Mouse (Mus musculus) NIH3T3 (cell line): ENCODE data around the gene Tmem129.

Experiments used
- DNase-seq: peaks from one replicate; pipeline ENCODE4 v3.0.0-alpha.2; 2012; ENCODE audit warnings: low read depth

Tmem129 gene

GRCm38 (mm10) chr5:33687142-33687541, 28.9 kb upstream of the Tmem129 start:
- no peak for DNase-seq

DNA sequence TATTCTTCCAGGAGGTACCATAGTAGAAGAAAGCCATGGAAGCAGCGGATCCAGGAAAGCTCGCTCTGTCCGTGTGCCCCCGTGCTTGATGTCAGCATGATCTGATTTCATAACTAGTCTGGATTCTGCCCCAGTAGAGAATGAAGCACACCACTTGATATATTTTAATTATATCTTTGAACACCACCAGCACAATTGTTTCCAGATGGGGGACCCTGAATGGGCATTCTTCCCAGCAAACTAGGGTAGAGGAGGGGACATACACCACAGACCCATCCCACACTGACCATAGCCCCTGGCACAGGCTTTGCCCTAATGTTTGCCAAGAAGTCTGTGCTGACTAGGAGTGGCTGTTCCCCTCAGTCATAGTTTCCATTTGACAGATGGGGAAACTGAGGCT, 26.7 kb upstream of the Tmem129 start:
- peak; percentile 27 for DNase-seq

DNA sequence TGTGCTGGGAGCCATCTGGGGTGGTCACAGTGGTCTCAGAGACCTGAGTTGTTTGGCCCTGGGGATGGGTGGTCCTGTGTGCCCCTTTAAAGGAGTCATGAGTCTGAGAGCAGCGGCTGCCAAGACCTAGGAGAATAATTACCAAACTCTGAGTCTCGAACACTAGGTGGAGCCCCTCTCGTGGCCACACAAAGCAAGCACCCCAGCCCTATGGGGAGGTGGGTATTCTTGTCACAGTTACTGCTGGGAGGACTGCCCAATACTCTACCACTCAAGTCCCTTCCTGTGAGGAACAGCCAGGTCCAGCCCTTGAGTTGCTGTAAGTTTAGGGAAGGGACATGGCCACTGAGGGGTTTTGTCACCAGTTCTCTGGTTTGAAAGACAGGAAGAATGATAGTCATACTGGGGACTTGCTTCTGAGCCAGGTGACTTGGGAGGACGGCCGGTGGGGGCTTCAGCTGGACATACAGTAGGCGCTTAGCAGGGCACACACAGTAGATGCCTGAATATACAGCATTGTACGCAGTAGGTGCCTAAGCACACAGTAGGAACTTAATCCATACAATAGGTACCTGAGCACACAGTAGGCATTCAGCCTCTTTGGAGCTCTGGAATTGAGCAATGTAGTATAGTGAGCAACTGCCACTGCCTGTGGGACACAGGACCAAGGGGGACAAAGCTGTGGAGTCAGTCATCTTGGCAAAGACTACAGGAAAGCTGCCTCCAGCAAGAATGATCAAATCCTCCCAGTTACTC, 25.9 kb upstream of the Tmem129 start:
- DNase-seq = peak; percentile 56

GRCm38 (mm10) chr5:33682963-33683362, 24.7 kb upstream of the Tmem129 start:
- DNase-seq = no peak

DNA sequence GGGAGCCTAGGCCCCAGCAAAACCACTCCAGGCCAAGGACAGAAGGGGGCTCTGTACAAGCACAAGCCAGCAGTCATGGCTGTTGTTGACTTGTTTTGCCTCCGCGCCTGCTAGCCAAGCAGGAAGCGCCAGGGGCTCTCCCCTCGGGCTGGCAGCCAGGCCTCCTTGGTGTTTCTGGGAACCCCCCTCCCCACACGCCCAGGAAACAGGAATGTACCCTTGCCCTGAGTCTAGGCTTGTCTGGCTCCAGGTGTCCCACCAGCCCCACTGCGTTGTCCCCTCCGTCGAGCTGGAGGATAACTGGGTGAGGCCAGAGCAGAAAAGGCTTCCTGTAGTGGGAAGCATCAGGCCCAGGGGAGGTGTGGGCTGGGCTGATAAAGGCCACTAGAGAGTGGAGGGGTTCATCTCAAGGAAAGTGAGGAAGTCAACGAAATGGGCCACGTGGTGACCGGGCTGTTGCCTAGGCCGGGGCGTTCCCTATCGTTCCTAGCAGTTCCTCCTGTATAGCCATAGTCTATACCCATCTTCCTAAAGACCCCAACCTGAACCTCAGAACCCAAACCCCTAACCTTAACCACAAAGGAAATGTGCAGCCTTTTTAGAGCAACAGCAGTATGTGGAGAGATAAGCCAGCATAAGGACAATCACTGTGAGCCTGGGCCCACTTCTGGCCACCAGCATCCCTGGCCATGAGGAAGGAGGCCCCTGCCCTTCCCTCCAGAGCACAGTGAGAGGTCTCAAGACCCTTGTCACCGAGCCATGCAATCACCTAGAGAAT, 23.6 kb upstream of the Tmem129 start:
- DNase-seq = no peak

GRCm38 (mm10) chr5:33681044-33681443, 22.8 kb upstream of the Tmem129 start:
- DNase-seq = no peak

DNA sequence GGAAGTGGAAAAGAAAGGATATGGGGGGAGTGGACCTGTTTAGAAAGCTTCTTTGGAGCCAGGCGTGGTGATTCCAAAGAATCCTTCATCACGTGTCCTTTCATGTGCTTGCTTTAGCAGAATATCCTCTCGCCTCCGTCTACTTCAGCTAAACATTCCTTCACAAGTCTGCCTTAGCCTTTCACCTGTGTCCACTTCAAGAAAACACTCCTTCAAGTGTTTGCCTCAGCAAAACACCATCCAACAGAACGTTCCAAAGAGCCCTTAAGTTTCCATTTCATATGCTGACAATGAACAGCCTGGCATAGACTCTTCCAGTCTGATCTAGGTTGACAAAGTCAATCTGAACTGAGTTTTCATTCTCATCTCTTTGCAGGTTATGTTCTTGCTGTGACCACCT, 20.0 kb upstream of the Tmem129 start:
- no peak for DNase-seq

GRCm38 (mm10) chr5:33675964-33676363, 17.7 kb upstream of the Tmem129 start:
- DNase-seq = peak; percentile 69

DNA sequence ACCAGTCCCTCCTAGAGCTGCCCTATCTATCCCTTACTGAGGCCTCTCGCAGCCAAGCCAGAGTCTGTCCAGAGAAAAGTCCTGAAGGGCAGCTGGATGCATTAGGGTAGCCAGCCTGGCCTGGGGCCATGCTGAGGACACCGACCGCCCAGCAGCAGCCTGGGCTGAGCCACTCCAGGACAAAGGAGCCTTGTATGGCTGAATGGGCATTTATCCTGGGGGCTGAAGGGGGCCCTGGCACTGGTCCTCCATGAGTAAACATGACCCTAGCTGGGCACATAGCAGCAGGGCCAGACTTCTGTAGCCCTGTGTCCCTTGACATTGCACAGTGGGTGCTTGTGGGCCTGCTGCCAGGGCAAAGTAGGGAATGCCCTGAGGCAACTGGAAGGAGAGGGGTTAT, 16.2 kb upstream of the Tmem129 start:
- DNase-seq = peak; percentile 24

DNA sequence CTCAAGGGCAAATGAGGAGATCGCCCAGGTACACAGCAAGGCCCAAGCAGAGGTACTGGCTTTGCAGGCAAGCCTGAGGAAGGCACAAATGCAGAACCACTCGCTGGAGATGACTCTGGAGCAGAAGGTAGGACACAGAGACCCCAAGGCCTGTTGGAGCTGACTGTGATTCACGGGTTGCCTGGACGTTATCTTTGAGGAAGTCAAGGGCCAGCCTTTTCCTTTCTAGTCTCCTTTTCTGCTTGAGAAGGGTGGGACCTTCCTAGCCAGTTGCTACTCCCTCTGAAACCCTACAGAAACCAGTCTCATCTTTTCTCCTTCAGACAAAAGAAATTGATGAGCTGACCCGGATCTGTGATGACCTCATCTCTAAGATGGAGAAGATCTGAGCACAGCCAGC, 13.4 kb upstream of the Tmem129 start:
- DNase-seq = no peak

GRCm38 (mm10) chr5:33668223-33668622, 10.0 kb upstream of the Tmem129 start:
- peak; percentile 74 for DNase-seq

GRCm38 (mm10) chr5:33658664-33659050, 441 bp upstream of the Tmem129 start:
- DNase-seq = no peak

DNA sequence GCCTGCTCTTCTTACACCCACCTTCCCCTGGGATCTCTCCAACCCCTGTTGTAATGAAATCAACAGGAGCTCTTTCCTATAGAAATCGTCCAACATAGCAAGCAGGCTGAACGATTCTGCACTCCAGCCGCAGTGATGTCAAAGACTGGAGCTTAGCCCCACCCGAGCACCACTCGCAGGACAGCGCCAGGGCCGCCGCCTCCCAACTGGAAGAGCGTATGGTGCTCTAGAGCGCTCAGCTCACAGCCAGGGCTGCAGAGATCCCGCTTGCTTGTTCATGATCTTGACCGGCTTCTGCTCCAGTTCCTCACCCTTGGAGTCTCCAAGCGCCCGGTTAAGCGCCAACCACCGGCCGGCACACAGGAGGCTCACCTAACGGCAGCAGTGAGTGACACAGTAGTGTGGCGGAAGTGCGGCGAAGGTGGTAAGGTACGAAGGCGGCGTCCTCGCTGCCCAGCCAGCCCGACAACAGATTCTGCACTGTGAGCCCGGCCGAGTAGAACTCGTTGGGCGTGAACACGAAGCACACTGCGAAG, 897 bp downstream of the Tmem129 start:
- peak; percentile 73 for DNase-seq

GRCm38 (mm10) chr5:33656739-33657138, 1.5 kb downstream of the Tmem129 start:
- DNase-seq = no peak

DNA sequence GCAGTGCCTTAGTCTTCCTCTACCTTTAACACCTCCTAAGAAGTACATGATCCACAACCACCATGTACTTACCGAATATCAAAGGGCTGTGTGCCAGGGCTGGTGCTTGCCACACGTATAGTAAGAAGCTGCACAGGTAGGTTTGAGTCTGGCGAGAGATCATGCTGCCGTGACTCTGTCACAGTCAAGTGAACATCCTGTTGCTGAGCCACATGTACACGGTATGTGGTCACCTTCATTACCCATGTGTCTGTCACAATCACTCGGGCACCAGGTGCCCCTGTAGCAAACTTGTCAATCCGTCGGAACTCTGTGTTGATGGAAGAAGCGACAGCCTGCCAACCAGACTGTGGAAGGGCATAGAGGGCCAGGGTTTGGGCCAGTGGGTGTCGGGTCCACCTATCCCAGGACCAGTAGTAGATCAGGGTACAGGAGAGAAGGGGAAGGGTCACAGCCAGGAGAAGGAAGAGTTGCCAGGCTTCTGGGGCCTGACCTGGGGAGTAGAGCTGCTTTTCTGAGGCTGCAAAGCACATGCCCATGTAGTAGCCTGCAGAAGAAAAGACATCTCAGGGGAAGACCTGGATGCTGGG, 2.9 kb downstream of the Tmem129 start:
- no peak for DNase-seq

DNA sequence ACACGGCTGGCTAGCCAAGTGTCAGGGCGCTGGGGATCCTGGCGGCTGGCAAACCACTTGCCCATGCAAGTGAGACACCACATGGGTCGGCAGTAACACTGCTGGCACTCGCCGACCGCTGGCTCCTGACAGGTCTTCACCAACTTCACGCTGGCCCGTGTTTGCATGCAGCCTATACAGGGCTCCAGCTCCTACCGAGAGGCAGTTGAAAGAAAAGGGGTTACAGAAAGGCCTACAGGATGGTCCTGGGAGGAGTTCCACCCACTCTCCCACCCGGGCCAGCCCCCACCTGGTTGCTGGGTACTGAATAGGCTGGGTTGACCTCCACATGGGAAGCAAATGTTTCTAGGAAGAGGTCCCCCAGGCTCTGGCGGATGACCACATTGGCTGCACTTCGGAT, 3.8 kb downstream of the Tmem129 start:
- no peak for DNase-seq

DNA sequence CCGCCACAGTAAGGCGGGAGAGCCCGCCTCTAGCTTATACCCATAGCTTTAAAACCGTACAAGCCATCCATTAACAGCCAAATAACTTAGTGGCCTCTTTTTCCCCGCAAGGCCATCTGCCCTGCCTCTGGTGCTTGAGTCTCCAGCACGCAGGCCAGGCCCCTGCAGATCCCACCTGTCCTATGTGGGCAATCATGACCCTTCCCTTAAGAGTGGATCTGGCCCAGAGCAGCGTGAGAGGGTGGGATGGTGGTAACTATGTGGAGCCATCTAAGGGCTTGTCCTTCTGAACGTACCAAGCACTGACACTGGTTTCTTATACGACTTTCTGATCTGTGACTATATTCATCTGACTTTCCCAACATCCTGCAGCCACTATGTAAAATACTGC, 5.4 kb downstream of the Tmem129 start:
- no peak for DNase-seq

- DNase-seq = peak; percentile 98
These were observed 6.1 kb downstream of the Tmem129 start, which contains the start of gene Slbp for GRCm38 (mm10) chr5:33651921-33652782. Gene Slbp (minus strand): TSS chr5:33652574.

DNA sequence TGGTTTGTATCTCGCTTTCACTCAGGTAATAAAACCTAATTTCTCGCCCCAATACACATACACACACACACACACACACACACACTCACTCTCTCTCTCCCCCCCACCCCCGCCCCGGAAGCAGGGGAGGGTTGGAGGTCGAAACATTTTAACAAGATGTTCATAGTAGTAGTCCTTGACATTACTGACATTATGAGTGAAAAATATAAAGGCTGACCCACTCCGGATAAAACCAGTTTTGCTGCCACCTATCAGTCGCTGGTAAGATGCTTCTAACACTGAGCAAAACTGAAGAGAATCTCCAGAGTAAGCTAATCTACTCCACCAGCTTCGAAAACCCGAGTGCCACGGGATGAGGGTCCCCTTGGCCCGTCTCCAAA, 6.7 kb downstream of the Tmem129 start:
- DNase-seq = peak; percentile 56

DNA sequence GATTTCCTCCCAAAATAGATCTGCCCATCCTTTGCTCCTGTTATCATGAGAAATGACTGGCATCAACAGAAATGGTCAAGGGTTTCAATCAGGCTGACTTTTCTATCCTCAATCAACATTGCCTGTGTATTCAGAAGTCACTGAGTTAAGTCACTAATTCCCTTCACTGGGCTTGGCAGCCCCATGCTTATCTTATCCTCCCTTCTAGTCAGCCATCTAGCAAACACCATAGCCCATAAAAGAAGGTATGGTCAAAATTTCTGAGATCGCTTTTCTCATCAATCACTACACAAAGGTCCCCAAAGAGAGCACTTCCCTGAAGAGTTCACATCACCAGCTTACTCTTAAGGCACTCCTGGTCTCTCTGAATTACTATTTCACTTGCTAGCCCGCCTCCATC, 7.2 kb downstream of the Tmem129 start:
- DNase-seq = no peak

DNA sequence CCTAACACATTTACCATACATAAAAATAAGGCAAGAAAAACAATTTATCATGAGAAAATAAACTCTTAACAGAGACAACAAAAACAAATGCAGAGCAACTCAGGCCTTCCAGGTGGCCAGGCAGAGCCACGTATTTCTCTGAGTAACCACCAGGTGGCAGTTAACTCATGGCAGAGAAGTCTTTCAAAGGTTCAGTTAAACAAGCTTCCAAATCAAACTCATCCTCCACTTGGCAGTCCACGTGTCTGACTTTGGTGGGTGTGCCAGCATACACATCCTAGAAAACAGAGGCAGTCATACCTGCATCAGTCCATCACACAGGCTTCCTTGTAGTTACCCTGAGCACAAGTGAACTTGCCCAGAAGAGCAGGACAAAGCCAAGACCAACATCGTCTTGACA, 17.6 kb downstream of the Tmem129 start:
- peak; percentile 70 for DNase-seq

GRCm38 (mm10) chr5:33638826-33639225, 19.4 kb downstream of the Tmem129 start:
- DNase-seq = no peak
